Mouse (Mus musculus) kidney, adult 2 months (tissue): ENCODE measurements around the gene Slc9a7.

ENCODE experiments used
- CTCF ChIP-seq: fragments of 200-500 bp; conservative IDR thresholded peaks from 2 replicates; pipeline ENCODE4 v1.5.1; 2011; ENCODE audit warnings: low read depth, mild to moderate bottlenecking, control low read depth, low read length, moderate library complexity, mixed read lengths; ENCODE audit not compliant: insufficient read depth, insufficient read length
- POLR2A ChIP-seq: fragments of 200-500 bp; IDR thresholded peaks from one replicate; pipeline ENCODE4 v1.6.1; 2011; ENCODE audit warnings: low read depth, low read length, control low read depth

GRCm38 (mm10) chrX:20128951-20129350 lies 162.7 kb downstream of the Slc9a7 start:
- no peak for TF ChIP-seq CTCF
- no peak for TF ChIP-seq POLR2A
